Mouse (Mus musculus): ENCODE data around the gene Slc12a3.
"Not testable (repeated sequence)": the region's sequence is repeated elsewhere in the genome, so short reads cannot be mapped to it uniquely, and the experiment has no call there.

Slc12a3 gene

GRCm38 (mm10) chr8:94376580-94376979, 47.6 kb downstream of the Slc12a3 start:
- no peak for DNase-seq

GRCm38 (mm10) chr8:94377031-94377430, 48.0 kb downstream of the Slc12a3 start:
- DNase-seq, result no peak

- peak; percentile 91 for DNase-seq
Measured at GRCm38 (mm10) chr8:94377714-94378205, 48.8 kb downstream of the Slc12a3 start.

GRCm38 (mm10) chr8:94378763-94379415, 49.9 kb downstream of the Slc12a3 start:
- no peak for DNase-seq

GRCm38 (mm10) chr8:94379686-94380085, 50.7 kb downstream of the Slc12a3 start:
- DNase-seq, result no peak

- DNase-seq, result no peak
Measured at GRCm38 (mm10) chr8:94384166-94384565, 55.2 kb downstream of the Slc12a3 start.

GRCm38 (mm10) chr8:94385506-94386213, 56.7 kb downstream of the Slc12a3 start:
- DNase-seq, result peak; percentile 53

GRCm38 (mm10) chr8:94386214-94387026, 57.4 kb downstream of the Slc12a3 start, which contains the start of gene Herpud1:
Gene Herpud1 (plus strand): TSS chr8:94386438.
- peak; percentile 99 for DNase-seq

GRCm38 (mm10) chr8:94387027-94387684, 58.2 kb downstream of the Slc12a3 start:
- DNase-seq, result peak; percentile 93

- DNase-seq, result no peak
Measured at GRCm38 (mm10) chr8:94387785-94388184, 58.8 kb downstream of the Slc12a3 start.

- no peak for DNase-seq
Measured at GRCm38 (mm10) chr8:94389531-94389930, 60.5 kb downstream of the Slc12a3 start.

- no peak for DNase-seq
Measured at GRCm38 (mm10) chr8:94390429-94390828, 61.4 kb downstream of the Slc12a3 start.

- DNase-seq, result no peak
Measured at GRCm38 (mm10) chr8:94390910-94391309, 61.9 kb downstream of the Slc12a3 start.

GRCm38 (mm10) chr8:94392147-94392546, 63.1 kb downstream of the Slc12a3 start:
- peak; percentile 71 for DNase-seq

GRCm38 (mm10) chr8:94392648-94393047, 63.6 kb downstream of the Slc12a3 start:
- DNase-seq, result no peak

GRCm38 (mm10) chr8:94395851-94396540, 67.0 kb downstream of the Slc12a3 start:
- DNase-seq, result no peak

- peak; percentile 72 for DNase-seq
Measured at GRCm38 (mm10) chr8:94396964-94397657, 68.1 kb downstream of the Slc12a3 start.

GRCm38 (mm10) chr8:94398587-94398986, 69.6 kb downstream of the Slc12a3 start:
- no peak for DNase-seq

- DNase-seq, result no peak
Measured at GRCm38 (mm10) chr8:94399361-94399953, 70.5 kb downstream of the Slc12a3 start.

GRCm38 (mm10) chr8:94399957-94400356, 71.0 kb downstream of the Slc12a3 start:
- DNase-seq, result not testable (repeated sequence)
